Comparison of ENCODE assay signal across 25 mouse cellular contexts in genomic region chr10:90004882-90005281, GRCm38 (mm10).
DNase-seq lines count a peak whose midpoint lies in the region; ATAC-seq and TF ChIP-seq lines count a peak whose summit lies in the region.
"Had no signal": no experiment of that assay in that cellular context is flagged by ENCODE, and none has a peak within 500 bp of the region (broad histone marks: within the 10 kb centered on the region; RNA-seq: fewer than 3 reads in every experiment).

No protein-coding gene starts in this region.

- H3K4me1 ChIP-seq in forebrain, embryonic 14.5 days (ENCODE audit: control insufficient read depth, insufficient read depth, low read length): peaks cover 4% of the 10 kb centered on the region; the same call in 1 of the 2 replicates
- peaks cover 4% of the 10 kb centered on the region for H3K4me1 ChIP-seq in forebrain, embryonic 10.5 days
- peaks cover 5% of the 10 kb centered on the region for H3K4me1 ChIP-seq in midbrain, embryonic 13.5 days (replicated peaks)
- peaks cover 4% of the 10 kb centered on the region; the same call in 1 of the 2 replicates for H3K4me1 ChIP-seq in midbrain, embryonic 10.5 days
- peaks cover 7% of the 10 kb centered on the region for H3K4me1 ChIP-seq in forebrain, embryonic 16.5 days (replicated peaks; ENCODE audit: control insufficient read depth, insufficient read depth, low read length)
- H3K4me1 ChIP-seq in midbrain, postnatal 0 days (ENCODE audit: insufficient read depth, low read length): no peaks in the 10 kb centered on the region
- H3K4me1 ChIP-seq: embryonic facial prominence, embryonic 12.5 days; embryonic facial prominence, embryonic 15.5 days; heart, embryonic 10.5 days; heart, embryonic 13.5 days; intestine, embryonic 15.5 days had no signal

- 88% methylated on average over 9 of the region's 9 CpGs for whole genome bisulfite sequencing in forebrain, embryonic 14.5 days
- 94% methylated on average over 9 of the region's 9 CpGs for WGBS in forebrain, embryonic 10.5 days
- WGBS in midbrain, embryonic 13.5 days: 83% methylated on average over 9 of the region's 9 CpGs
- WGBS in midbrain, embryonic 10.5 days: 94% methylated on average over 9 of the region's 9 CpGs
- WGBS in forebrain, embryonic 16.5 days: 85% methylated on average over 9 of the region's 9 CpGs
- WGBS in midbrain, postnatal 0 days: 74% methylated on average over 9 of the region's 9 CpGs

- H3K27me3 ChIP-seq in forebrain, embryonic 14.5 days (replicated peaks; ENCODE audit: control insufficient read depth, insufficient read depth, low read length): no peaks in the 10 kb centered on the region
- no peaks in the 10 kb centered on the region for H3K27me3 ChIP-seq in forebrain, embryonic 10.5 days (ENCODE audit: poor library complexity, severe bottlenecking)
- H3K27me3 ChIP-seq in midbrain, embryonic 13.5 days: no peaks in the 10 kb centered on the region
- no peaks in the 10 kb centered on the region for H3K27me3 ChIP-seq in midbrain, embryonic 10.5 days (ENCODE audit: low read depth, poor library complexity, severe bottlenecking)
- no peaks in the 10 kb centered on the region for H3K27me3 ChIP-seq in forebrain, embryonic 16.5 days (replicated peaks; ENCODE audit: control insufficient read depth, insufficient read depth, low read length)
- H3K27me3 ChIP-seq in midbrain, postnatal 0 days (ENCODE audit: insufficient read depth, low read length): no peaks in the 10 kb centered on the region
- H3K27me3 ChIP-seq: embryonic facial prominence, embryonic 12.5 days; embryonic facial prominence, embryonic 15.5 days; heart, embryonic 13.5 days; intestine, embryonic 15.5 days had no signal

- H3K4me2 ChIP-seq in forebrain, embryonic 14.5 days (ENCODE audit: low read length): no peak overlapping the region
- no peak overlapping the region for H3K4me2 ChIP-seq in midbrain, embryonic 13.5 days (replicated peaks)
- no peak overlapping the region for H3K4me2 ChIP-seq in forebrain, embryonic 16.5 days (ENCODE audit: low read length)
- H3K4me2 ChIP-seq in midbrain, postnatal 0 days (ENCODE audit: low read depth, low read length, poor library complexity, severe bottlenecking): 0 out of 2 replicates have a peak overlapping the region, but pooled peaks have one; percentile 6
- H3K4me2 ChIP-seq: embryonic facial prominence, embryonic 12.5 days; embryonic facial prominence, embryonic 15.5 days; heart, embryonic 13.5 days; hindbrain, embryonic 14.5 days; intestine, embryonic 15.5 days had no signal

- no peak for DNase-seq in forebrain, embryonic 14.5 days (ENCODE audit: low spot score)
- DNase-seq in forebrain, embryonic 10.5 days (ENCODE audit: extremely low spot score, low spot score): no peak
- no peak for DNase-seq in midbrain, embryonic 10.5 days (ENCODE audit: low spot score)
- no peak for DNase-seq in midbrain, postnatal 0 days (ENCODE audit: low spot score)
- no peak for DNase-seq in B cell, adult 2 months
- DNase-seq: adrenal gland, adult 2 months; adrenal gland, postnatal 14 days; cerebellum, adult 11 months; cerebellum, adult 2 months; cerebellum, adult 9-11 months; cerebellum, postnatal 25 days; gastrocnemius, postnatal 10 days; gastrocnemius, postnatal 36 days; heart, adult 2 months; heart, postnatal 14 days; heart, postnatal 4 days had no signal

- H3K9ac ChIP-seq in forebrain, embryonic 14.5 days (ENCODE audit: low read length): no peak overlapping the region
- no peak overlapping the region for H3K9ac ChIP-seq in midbrain, embryonic 13.5 days (replicated peaks)
- H3K9ac ChIP-seq in forebrain, embryonic 16.5 days (replicated peaks; ENCODE audit: low read depth, low read length): no peak overlapping the region
- H3K9ac ChIP-seq in midbrain, postnatal 0 days (replicated peaks; ENCODE audit: low read length, poor library complexity, severe bottlenecking): no peak overlapping the region
- H3K9ac ChIP-seq: embryonic facial prominence, embryonic 12.5 days; embryonic facial prominence, embryonic 15.5 days; heart, embryonic 13.5 days; hindbrain, embryonic 14.5 days; intestine, embryonic 15.5 days had no signal

- peak overlapping the region; percentile 58; the same call in 1 of the 2 replicates for H3K27ac ChIP-seq in forebrain, embryonic 14.5 days (ENCODE audit: low read depth, low read length)
- H3K27ac ChIP-seq in forebrain, embryonic 10.5 days: no peak overlapping the region
- H3K27ac ChIP-seq in midbrain, embryonic 13.5 days: peak overlapping the region; percentile 57; the same call in 1 of the 2 replicates
- H3K27ac ChIP-seq in midbrain, embryonic 10.5 days (replicated peaks): no peak overlapping the region
- H3K27ac ChIP-seq in forebrain, embryonic 16.5 days (ENCODE audit: low read length): peak overlapping the region; percentile 88
- H3K27ac ChIP-seq in midbrain, postnatal 0 days (ENCODE audit: low read depth, low read length): no peak overlapping the region
- H3K27ac ChIP-seq: embryonic facial prominence, embryonic 12.5 days; embryonic facial prominence, embryonic 15.5 days; heart, adult 2 months; heart, embryonic 10.5 days; heart, embryonic 13.5 days; intestine, embryonic 15.5 days had no signal

- no peak for TF ChIP-seq CTCF in midbrain, postnatal 0 days (IDR thresholded peaks at IDR 0.05)

- H3K9me3 ChIP-seq in forebrain, embryonic 14.5 days (replicated peaks; ENCODE audit: control insufficient read depth, low read length): no peaks in the 10 kb centered on the region
- no peaks in the 10 kb centered on the region for H3K9me3 ChIP-seq in forebrain, embryonic 10.5 days
- no peaks in the 10 kb centered on the region for H3K9me3 ChIP-seq in midbrain, embryonic 13.5 days
- H3K9me3 ChIP-seq in midbrain, embryonic 10.5 days (replicated peaks): no peaks in the 10 kb centered on the region
- H3K9me3 ChIP-seq in forebrain, embryonic 16.5 days (ENCODE audit: control insufficient read depth, low read length): no peaks in the 10 kb centered on the region
- H3K9me3 ChIP-seq in midbrain, postnatal 0 days (ENCODE audit: low read length): no peaks in the 10 kb centered on the region
- H3K9me3 ChIP-seq: embryonic facial prominence, embryonic 12.5 days; embryonic facial prominence, embryonic 15.5 days; heart, embryonic 10.5 days; heart, embryonic 13.5 days; intestine, embryonic 15.5 days had no signal

- H3K36me3 ChIP-seq in forebrain, embryonic 14.5 days (ENCODE audit: control insufficient read depth, insufficient read depth, low read length): no peaks in the 10 kb centered on the region
- H3K36me3 ChIP-seq in forebrain, embryonic 10.5 days (replicated peaks): no peaks in the 10 kb centered on the region
- no peaks in the 10 kb centered on the region for H3K36me3 ChIP-seq in midbrain, embryonic 13.5 days
- no peaks in the 10 kb centered on the region for H3K36me3 ChIP-seq in midbrain, embryonic 10.5 days
- no peaks in the 10 kb centered on the region for H3K36me3 ChIP-seq in forebrain, embryonic 16.5 days (ENCODE audit: control insufficient read depth, insufficient read depth)
- H3K36me3 ChIP-seq in midbrain, postnatal 0 days (ENCODE audit: insufficient read depth, low read length): no peaks in the 10 kb centered on the region
- H3K36me3 ChIP-seq: embryonic facial prominence, embryonic 12.5 days; embryonic facial prominence, embryonic 15.5 days; heart, embryonic 10.5 days; heart, embryonic 13.5 days; intestine, embryonic 15.5 days had no signal

- no peak for ATAC-seq in forebrain, embryonic 14.5 days
- 0 out of 2 replicates have a peak, but pooled peaks have one; percentile 53 for ATAC-seq in midbrain, embryonic 13.5 days
- 0 out of 2 replicates have a peak, but pooled peaks have one; percentile 14 for ATAC-seq in forebrain, embryonic 16.5 days
- ATAC-seq in midbrain, postnatal 0 days (ENCODE audit: low FRiP score): no peak
- ATAC-seq: CD4-positive, CD25-positive, alpha-beta regulatory T cell, adult 4 months; intestine, embryonic 15.5 days had no signal

- H3K4me3 ChIP-seq in forebrain, embryonic 14.5 days (ENCODE audit: low read depth, low read length): no peak overlapping the region
- no peak overlapping the region for H3K4me3 ChIP-seq in forebrain, embryonic 10.5 days
- no peak overlapping the region for H3K4me3 ChIP-seq in midbrain, embryonic 13.5 days (replicated peaks)
- no peak overlapping the region for H3K4me3 ChIP-seq in midbrain, embryonic 10.5 days
- no peak overlapping the region for H3K4me3 ChIP-seq in forebrain, embryonic 16.5 days (replicated peaks; ENCODE audit: low read length)
- H3K4me3 ChIP-seq in midbrain, postnatal 0 days (ENCODE audit: low read depth, low read length): no peak overlapping the region
- H3K4me3 ChIP-seq: embryonic facial prominence, embryonic 12.5 days; embryonic facial prominence, embryonic 15.5 days; heart, adult 2 months; heart, embryonic 10.5 days; heart, embryonic 13.5 days; intestine, embryonic 15.5 days had no signal

Comparison
In these comparisons a context has a peak if more than half of its experiments do, and no peak if none do; other contexts are left out.
1. ATAC-seq: peak in midbrain, embryonic 13.5 days (single experiment) and forebrain, embryonic 16.5 days (single experiment); none in forebrain, embryonic 14.5 days (single experiment) and midbrain, postnatal 0 days (single experiment).
2. H3K27ac ChIP-seq: peak in forebrain, embryonic 14.5 days (single experiment), midbrain, embryonic 13.5 days (single experiment) and forebrain, embryonic 16.5 days (single experiment); none in forebrain, embryonic 10.5 days (single experiment), midbrain, embryonic 10.5 days (single experiment) and midbrain, postnatal 0 days (single experiment).